9 mouse cellular contexts compared by ENCODE assay signal in genomic region chr6:112490625-112491242, GRCm38 (mm10). TPM values are rescaled to one million over a fixed set of nuclear protein-coding genes. Genes with fewer than 3 reads are reported as not detected.
DNase-seq lines count a peak whose midpoint lies in the region; ATAC-seq and TF ChIP-seq lines count a peak whose summit lies in the region.
"Had no signal": no experiment of that assay in that cellular context is flagged by ENCODE, and none has a peak within 500 bp of the region (broad histone marks: within the 10 kb centered on the region; RNA-seq: fewer than 3 reads in every experiment).

No protein-coding gene starts in this region.

- H3K9me3 ChIP-seq in hindbrain, postnatal 0 days (ENCODE audit: low read length): no peaks in the 10 kb centered on the region

- no peak overlapping the region for H3K9ac ChIP-seq in hindbrain, postnatal 0 days (replicated peaks; ENCODE audit: low read length)

- 2% methylated on average over 35 of the region's 35 CpGs for WGBS in hindbrain, postnatal 0 days

- no peaks in the 10 kb centered on the region for H3K36me3 ChIP-seq in hindbrain, postnatal 0 days (ENCODE audit: insufficient read depth, low read length)

- TF ChIP-seq CTCF in hindbrain, postnatal 0 days (IDR thresholded peaks at IDR 0.05; ENCODE audit: low read depth): peak; percentile 96

- ATAC-seq in common myeloid progenitor, adult 5-6 weeks (replicated peaks; ENCODE audit: low read depth, poor library complexity, severe bottlenecking): peak; percentile 87
- peak; percentile 55 for ATAC-seq in hindbrain, postnatal 0 days

- H3K27me3 ChIP-seq in hindbrain, postnatal 0 days (ENCODE audit: insufficient read depth, low read length): peaks cover 23% of the 10 kb centered on the region

- H3K4me2 ChIP-seq in hindbrain, postnatal 0 days (ENCODE audit: low read depth, low read length): peak overlapping the region; percentile 66

- peaks cover 7% of the 10 kb centered on the region; the same call in 1 of the 2 replicates for H3K4me1 ChIP-seq in hindbrain, postnatal 0 days (ENCODE audit: insufficient read depth, low read length)

- DNase-seq in WW6 (ENCODE audit: low read depth, low spot score): peak; percentile 81
- DNase-seq in gastrocnemius, adult 8-10 months (ENCODE audit: low spot score in 2 of 2): peak; percentile 44 to 58
- DNase-seq in hindbrain, postnatal 0 days (ENCODE audit: low spot score): peak; percentile 90
- peak; percentile 45 for DNase-seq in left cerebral cortex, adult 11 months (ENCODE audit: low spot score)
- DNase-seq in lung, postnatal 36 days: peak; percentile 82
- DNase-seq in retina, postnatal 7 days (ENCODE audit: low read depth, low spot score): peak; percentile 58
- DNase-seq in urinary bladder, postnatal 10 days (ENCODE audit: low spot score): peak; percentile 62

- peak overlapping the region; percentile 34 for H3K4me3 ChIP-seq in hindbrain, postnatal 0 days (ENCODE audit: low read length)

- no peak overlapping the region for H3K27ac ChIP-seq in hindbrain, postnatal 0 days

RNA-seq across cellular contexts. Expression of gene Oxtr, which starts 1.0 kb away (rescaled TPM):
- total RNA-seq in common myeloid progenitor, adult 5-6 weeks (2017): 0.09 TPM in 1 of 2 replicates, not detected in the other
- 1 to 10 TPM in 3 of 4 experiments, not detected in 1; 1.2 to 2.4 (median 2.4) TPM for total RNA-seq in gastrocnemius, adult 8-10 months (2022)
- total RNA-seq in hindbrain, postnatal 0 days (2014; rRNA removed): 5.2 and 8.4 TPM in 2 replicates
- polyA plus RNA-seq in hindbrain, postnatal 0 days (2015; fragmentation: Nextera tagmentation; extraction: Ambion mirVana): 2.2 and 2.7 TPM in 2 replicates
- total RNA-seq: neutrophil, adult 5-6 weeks had no signal

RNA-seq across cellular contexts. Expression of gene Cav3, which starts 31.4 kb away (rescaled TPM):
- not detected in 2 replicates for total RNA-seq in common myeloid progenitor, adult 5-6 weeks (2017)
- total RNA-seq in gastrocnemius, adult 8-10 months (2022): 10 to 100 TPM; 49.1 to 54.8 (median 53.1) TPM
- total RNA-seq in hindbrain, postnatal 0 days (2014; rRNA removed): not detected in 2 replicates
- polyA plus RNA-seq in hindbrain, postnatal 0 days (2015; fragmentation: Nextera tagmentation; extraction: Ambion mirVana): 0.16 TPM in 1 of 2 replicates, not detected in the other
- total RNA-seq: neutrophil, adult 5-6 weeks had no signal

Comparison
In these comparisons a context has a peak if more than half of its experiments do, and no peak if none do; other contexts are left out.
1. RNA of gene Cav3, which starts 31.4 kb away (total RNA-seq): 49.1 to 54.8 TPM in gastrocnemius, adult 8-10 months; not detected in hindbrain, postnatal 0 days and not detected in common myeloid progenitor, adult 5-6 weeks; every median in the first group is over 10 times any median in the second.
2. Peak in every context shown above with its lines, with median percentiles within 50 percentile points of each other: DNase-seq.